Mouse (Mus musculus): ENCODE measurements around the gene Atg2a.

GRCm38 (mm10) chr19:6267306-6268169 is 26.1 kb downstream of the Atg2a start:
- TF ChIP-seq CTCF (IDR thresholded peaks at IDR 0.05; ENCODE audit: low read depth, low read length) (no peak), POLR2A (IDR thresholded peaks at IDR 0.05; ENCODE audit: borderline replicate concordance, low read depth, low read length) (no peak)
